9 mouse cellular contexts compared by ENCODE assay signal in the genomic region with DNA sequence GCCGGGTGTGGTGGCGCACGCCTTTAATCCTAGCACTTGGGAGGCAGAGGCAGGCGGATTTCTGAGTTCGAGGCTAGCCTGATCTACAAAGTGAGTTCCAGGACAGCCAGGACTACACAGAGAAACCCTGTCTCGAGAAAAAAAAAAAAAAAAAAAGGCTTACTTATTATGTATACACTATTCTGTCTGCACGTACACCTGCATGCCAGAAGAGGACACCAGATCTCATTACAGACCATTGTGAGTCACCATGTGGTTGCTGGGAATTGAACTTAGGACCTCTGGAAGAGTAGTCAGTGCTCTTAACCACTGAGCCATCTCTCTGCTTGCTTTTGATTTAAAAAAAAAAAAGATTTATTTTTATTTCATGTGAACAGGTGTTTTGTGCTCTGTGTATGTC. TPM values are rescaled to one million over a fixed set of nuclear protein-coding genes. Genes with fewer than 3 reads are reported as not detected.
DNase-seq lines count a peak whose midpoint lies in the region; ATAC-seq and TF ChIP-seq lines count a peak whose summit lies in the region.
"Not testable (repeated sequence)": the region's sequence is repeated elsewhere in the genome, so short reads cannot be mapped to it uniquely, and the experiment has no call there.
"Had no signal": no experiment of that assay in that cellular context is flagged by ENCODE, and none has a peak within 500 bp of the region (broad histone marks: within the 10 kb centered on the region; RNA-seq: fewer than 3 reads in every experiment).

No protein-coding gene starts in this region.

- peak; percentile 42 for DNase-seq in 416B (ENCODE audit: low read depth)
- DNase-seq in ES-CJ7 (ENCODE audit: low read depth, low spot score) = peak; percentile 52
- DNase-seq in R1 (ENCODE audit: low read depth, low spot score) = peak; percentile 43

- TF ChIP-seq CTCF in intestine, postnatal 0 days (IDR thresholded peaks at IDR 0.05; ENCODE audit: low read depth) = 0 out of 2 replicates have a peak, but pooled peaks have one; percentile 8

- H3K9me3 ChIP-seq in intestine, postnatal 0 days (ENCODE audit: control insufficient read depth) = not testable (repeated sequence)

- not testable (repeated sequence) for H3K9ac ChIP-seq in intestine, postnatal 0 days (ENCODE audit: low read depth, low read length)

- H3K4me2 ChIP-seq in intestine, postnatal 0 days (replicated peaks; ENCODE audit: low read depth) = not testable (repeated sequence)

- H3K4me3 ChIP-seq in intestine, postnatal 0 days (ENCODE audit: low read depth, low read length) = not testable (repeated sequence)

- 85% methylated on average over 7 of the region's 7 CpGs for WGBS in intestine, postnatal 0 days

- ATAC-seq in intestine, postnatal 0 days = not testable (repeated sequence)

- H3K4me1 ChIP-seq in intestine, postnatal 0 days (replicated peaks; ENCODE audit: control insufficient read depth, insufficient read depth, low read length) = not testable (repeated sequence)

- not testable (repeated sequence) for H3K27ac ChIP-seq in intestine, postnatal 0 days (ENCODE audit: low read depth, low read length)

- H3K27me3 ChIP-seq in intestine, postnatal 0 days (replicated peaks; ENCODE audit: control insufficient read depth, insufficient read depth, low read length) = not testable (repeated sequence)

- H3K36me3 ChIP-seq in intestine, postnatal 0 days (ENCODE audit: control insufficient read depth, insufficient read depth) = not testable (repeated sequence)

RNA-seq across cellular contexts. Expression of gene Mov10, which starts 5.1 kb away (rescaled TPM):
- 144 and 157 TPM in 2 replicates for polyA plus RNA-seq in intestine, postnatal 0 days (2015; fragmentation: Nextera tagmentation; extraction: Ambion mirVana)

RNA-seq across cellular contexts. Expression of gene Rhoc, which starts 25.1 kb away (rescaled TPM):
- 316 and 320 TPM in 2 replicates for polyA plus RNA-seq in intestine, postnatal 0 days (2015; fragmentation: Nextera tagmentation; extraction: Ambion mirVana)

RNA-seq across cellular contexts. Expression of gene Fam19a3, which starts 31.6 kb away (rescaled TPM):
- polyA plus RNA-seq in intestine, postnatal 0 days (2015; fragmentation: Nextera tagmentation; extraction: Ambion mirVana) = 0.05 and 0.22 TPM in 2 replicates
- polyA plus RNA-seq: C2C12; embryonic facial prominence, embryonic 11.5 days; erythroblast, embryonic 14.5 days; forebrain, embryonic 10.5 days; G1E had no signal

RNA-seq across cellular contexts. Expression of gene Ppm1j, which starts 32.4 kb away (rescaled TPM):
- polyA plus RNA-seq in intestine, postnatal 0 days (2015; fragmentation: Nextera tagmentation; extraction: Ambion mirVana) = 22.3 and 24.4 TPM in 2 replicates
- polyA plus RNA-seq: erythroblast, embryonic 14.5 days had no signal

RNA-seq across cellular contexts. Expression of gene St7l, which starts 50.6 kb away (rescaled TPM):
- polyA plus RNA-seq in intestine, postnatal 0 days (2015; fragmentation: Nextera tagmentation; extraction: Ambion mirVana) = 19.9 and 21.9 TPM in 2 replicates
